Mouse (Mus musculus): Measurements from ENCODE around the gene St6galnac1. TPM values are rescaled to one million over a fixed set of nuclear protein-coding genes. Genes with fewer than 3 reads are reported as not detected.

Gene St6galnac1
- polyA plus RNA-seq, 1 experiment from 2014 or later: not detected

- 85% methylated on average over 3 of the region's 3 CpGs for WGBS
- no peak overlapping the region for H3K9ac ChIP-seq
- H3K27me3 ChIP-seq (replicated peaks): peaks cover 10% of the 10 kb centered on the region
- peaks cover 3% of the 10 kb centered on the region; the same call in 1 of the 2 replicates for H3K36me3 ChIP-seq
- no peak for ATAC-seq (ENCODE audit: insufficient number of reproducible peaks, low FRiP score)
- peaks cover 20% of the 10 kb centered on the region for H3K4me1 ChIP-seq (replicated peaks)
- no peaks in the 10 kb centered on the region for H3K9me3 ChIP-seq (replicated peaks)
- no peak overlapping the region for H3K4me2 ChIP-seq
- H3K27ac ChIP-seq (ENCODE audit: poor library complexity, severe bottlenecking): peak overlapping the region; percentile 70
- no peak overlapping the region for H3K4me3 ChIP-seq
Measured at GRCm38 (mm10) chr11:116807526-116807925, 32.2 kb upstream of the St6galnac1 start.

GRCm38 (mm10) chr11:116807116-116807515 lies 31.8 kb upstream of the St6galnac1 start:
- Histone ChIP-seq H3K27ac (ENCODE audit: poor library complexity, severe bottlenecking) (peak overlapping the region; percentile 70), H3K4me1 (replicated peaks) (peaks cover 16% of the 10 kb centered on the region), H3K4me2 (no peak overlapping the region), H3K4me3 (no peak overlapping the region), H3K9me3 (replicated peaks) (no peaks in the 10 kb centered on the region), H3K36me3 (peaks cover 3% of the 10 kb centered on the region; the same call in 1 of the 2 replicates), H3K27me3 (replicated peaks) (peaks cover 10% of the 10 kb centered on the region), H3K9ac (no peak overlapping the region)
- WGBS: 51% methylated on average over 7 of the region's 7 CpGs
- ATAC-seq (ENCODE audit: insufficient number of reproducible peaks, low FRiP score): 0 out of 2 replicates have a peak, but pooled peaks have one; percentile 14

- peaks cover 10% of the 10 kb centered on the region for H3K27me3 ChIP-seq (replicated peaks)
- H3K9me3 ChIP-seq (replicated peaks): no peaks in the 10 kb centered on the region
- H3K9ac ChIP-seq: 0 out of 2 replicates have a peak overlapping the region, but pooled peaks have one; percentile 31
- H3K4me1 ChIP-seq (replicated peaks): peaks cover 10% of the 10 kb centered on the region
- H3K36me3 ChIP-seq: peaks cover 3% of the 10 kb centered on the region; the same call in 1 of the 2 replicates
- no peak overlapping the region for H3K4me3 ChIP-seq
- 57% methylated on average over 15 of the region's 15 CpGs for WGBS
- H3K27ac ChIP-seq (ENCODE audit: poor library complexity, severe bottlenecking): peak overlapping the region; percentile 61
- no peak for ATAC-seq (ENCODE audit: insufficient number of reproducible peaks, low FRiP score)
- H3K4me2 ChIP-seq: no peak overlapping the region
Measured at GRCm38 (mm10) chr11:116806136-116807071, 31.1 kb upstream of the St6galnac1 start.

- H3K4me3 ChIP-seq: no peak overlapping the region
- ATAC-seq (ENCODE audit: insufficient number of reproducible peaks, low FRiP score): no peak
- H3K36me3 ChIP-seq: no peaks in the 10 kb centered on the region; the same call in 1 of the 2 replicates
- peaks cover 6% of the 10 kb centered on the region for H3K4me1 ChIP-seq (replicated peaks)
- H3K9ac ChIP-seq: no peak overlapping the region
- no peaks in the 10 kb centered on the region for H3K27me3 ChIP-seq (replicated peaks)
- H3K4me2 ChIP-seq: no peak overlapping the region
- no peaks in the 10 kb centered on the region for H3K9me3 ChIP-seq (replicated peaks)
- H3K27ac ChIP-seq (ENCODE audit: poor library complexity, severe bottlenecking): no peak overlapping the region
- WGBS: 76% methylated on average over 5 of the region's 5 CpGs
Measured at GRCm38 (mm10) chr11:116802709-116803108, 27.4 kb upstream of the St6galnac1 start.

GRCm38 (mm10) chr11:116801106-116801505 lies 25.8 kb upstream of the St6galnac1 start:
- Histone ChIP-seq H3K4me1 (replicated peaks) (peaks cover 3% of the 10 kb centered on the region), H3K9me3 (replicated peaks) (no peaks in the 10 kb centered on the region), H3K4me3 (no peak overlapping the region), H3K27ac (ENCODE audit: poor library complexity, severe bottlenecking) (no peak overlapping the region), H3K4me2 (no peak overlapping the region), H3K27me3 (replicated peaks) (no peaks in the 10 kb centered on the region), H3K36me3 (no peaks in the 10 kb centered on the region; the same call in 1 of the 2 replicates), H3K9ac (no peak overlapping the region)
- 58% methylated on average over 5 of the region's 5 CpGs for WGBS
- peak; percentile 26; the same call in 1 of the 2 replicates for ATAC-seq (ENCODE audit: insufficient number of reproducible peaks, low FRiP score)

GRCm38 (mm10) chr11:116799364-116799763 lies 24.1 kb upstream of the St6galnac1 start:
- H3K4me1 ChIP-seq (replicated peaks): peaks cover 3% of the 10 kb centered on the region
- H3K27ac ChIP-seq (ENCODE audit: poor library complexity, severe bottlenecking): no peak overlapping the region
- 81% methylated on average over 5 of the region's 5 CpGs for WGBS
- no peak overlapping the region for H3K4me3 ChIP-seq
- no peaks in the 10 kb centered on the region for H3K9me3 ChIP-seq (replicated peaks)
- H3K27me3 ChIP-seq (replicated peaks): no peaks in the 10 kb centered on the region
- no peak overlapping the region for H3K9ac ChIP-seq
- no peak overlapping the region for H3K4me2 ChIP-seq
- no peaks in the 10 kb centered on the region; the same call in 1 of the 2 replicates for H3K36me3 ChIP-seq
- ATAC-seq (ENCODE audit: insufficient number of reproducible peaks, low FRiP score): no peak

- 88% methylated on average over 10 of the region's 10 CpGs for WGBS
Measured at GRCm38 (mm10) chr11:116784221-116784620, 8.9 kb upstream of the St6galnac1 start.

GRCm38 (mm10) chr11:116782737-116783145 lies 7.4 kb upstream of the St6galnac1 start:
- no peak overlapping the region for H3K4me2 ChIP-seq
- H3K27ac ChIP-seq (ENCODE audit: poor library complexity, severe bottlenecking): no peak overlapping the region
- no peaks in the 10 kb centered on the region for H3K36me3 ChIP-seq
- peaks cover 4% of the 10 kb centered on the region; the same call in 1 of the 2 replicates for H3K9me3 ChIP-seq (replicated peaks)
- no peak overlapping the region for H3K4me3 ChIP-seq
- no peaks in the 10 kb centered on the region for H3K4me1 ChIP-seq (replicated peaks)
- ATAC-seq (ENCODE audit: insufficient number of reproducible peaks, low FRiP score): peak; percentile 73
- no peak overlapping the region for H3K9ac ChIP-seq
- no peaks in the 10 kb centered on the region for H3K27me3 ChIP-seq (replicated peaks)
- 52% methylated on average over 9 of the region's 9 CpGs for WGBS

More at GRCm38 (mm10) chr11:116784221-116784620, 8.9 kb upstream of the St6galnac1 start:
- Histone ChIP-seq H3K4me1 (replicated peaks) (no peaks in the 10 kb centered on the region), H3K9me3 (replicated peaks) (peaks cover 4% of the 10 kb centered on the region; the same call in 1 of the 2 replicates), H3K27ac (ENCODE audit: poor library complexity, severe bottlenecking) (no peak overlapping the region), H3K27me3 (replicated peaks) (no peaks in the 10 kb centered on the region), H3K4me3 (no peak overlapping the region), H3K36me3 (no peaks in the 10 kb centered on the region), H3K9ac (no peak overlapping the region), H3K4me2 (no peak overlapping the region)
- ATAC-seq (ENCODE audit: insufficient number of reproducible peaks, low FRiP score): no peak

GRCm38 (mm10) chr11:116773205-116773604 lies 2.1 kb downstream of the St6galnac1 start:
- Histone ChIP-seq H3K9ac (no peak overlapping the region), H3K27ac (ENCODE audit: poor library complexity, severe bottlenecking) (no peak overlapping the region), H3K4me1 (replicated peaks) (no peaks in the 10 kb centered on the region), H3K36me3 (no peaks in the 10 kb centered on the region), H3K4me3 (no peak overlapping the region), H3K9me3 (replicated peaks) (no peaks in the 10 kb centered on the region), H3K27me3 (replicated peaks) (no peaks in the 10 kb centered on the region), H3K4me2 (no peak overlapping the region)
- WGBS: 46% methylated on average over 2 of the region's 2 CpGs
- ATAC-seq (ENCODE audit: insufficient number of reproducible peaks, low FRiP score): no peak

GRCm38 (mm10) chr11:116769873-116770272 lies 5.4 kb downstream of the St6galnac1 start:
- H3K27ac ChIP-seq (ENCODE audit: poor library complexity, severe bottlenecking): no peak overlapping the region
- H3K27me3 ChIP-seq (replicated peaks): no peaks in the 10 kb centered on the region
- no peaks in the 10 kb centered on the region for H3K9me3 ChIP-seq (replicated peaks)
- WGBS: 82% methylated on average over 5 of the region's 5 CpGs
- no peak overlapping the region for H3K4me3 ChIP-seq
- H3K36me3 ChIP-seq: no peaks in the 10 kb centered on the region
- no peak overlapping the region for H3K9ac ChIP-seq
- no peaks in the 10 kb centered on the region for H3K4me1 ChIP-seq (replicated peaks)
- H3K4me2 ChIP-seq: no peak overlapping the region
- ATAC-seq (ENCODE audit: insufficient number of reproducible peaks, low FRiP score): no peak

GRCm38 (mm10) chr11:116764946-116765345 lies 10.4 kb downstream of the St6galnac1 start:
- H3K4me1 ChIP-seq (replicated peaks): no peaks in the 10 kb centered on the region
- H3K27me3 ChIP-seq (replicated peaks): no peaks in the 10 kb centered on the region
- WGBS: 87% methylated on average over 2 of the region's 2 CpGs
- ATAC-seq (ENCODE audit: insufficient number of reproducible peaks, low FRiP score): no peak
- no peak overlapping the region for H3K4me3 ChIP-seq
- no peaks in the 10 kb centered on the region for H3K36me3 ChIP-seq
- H3K9ac ChIP-seq: no peak overlapping the region
- H3K27ac ChIP-seq (ENCODE audit: poor library complexity, severe bottlenecking): no peak overlapping the region
- H3K4me2 ChIP-seq: no peak overlapping the region
- H3K9me3 ChIP-seq (replicated peaks): no peaks in the 10 kb centered on the region

All from heart, embryonic 12.5 days (tissue).